ENCODE assay signal across 19 mouse cellular contexts in genomic region chr3:131322081-131322815, GRCm38 (mm10).
"Had no signal": no experiment of that assay in that cellular context is flagged by ENCODE, and none has a peak within 500 bp of the region (broad histone marks: within the 10 kb centered on the region; RNA-seq: fewer than 3 reads in every experiment).

No protein-coding gene starts in this region.

- H3K27ac ChIP-seq: kidney, postnatal 0 days; layer of hippocampus, adult 2 months; limb, embryonic 15.5 days; liver, embryonic 12.5 days; midbrain, embryonic 10.5 days; neural tube, embryonic 12.5 days; stomach, postnatal 0 days had no signal

- H3K4me1 ChIP-seq: liver, embryonic 12.5 days; midbrain, embryonic 10.5 days; neural tube, embryonic 12.5 days had no signal

- ATAC-seq: intestine, postnatal 0 days; liver, embryonic 12.5 days had no signal

- H3K4me2 ChIP-seq: limb, embryonic 15.5 days; liver, embryonic 12.5 days; lung, embryonic 14.5 days; neural tube, embryonic 12.5 days had no signal

- H3K4me3 ChIP-seq: layer of hippocampus, adult 2 months; limb, embryonic 15.5 days; liver, embryonic 12.5 days; midbrain, embryonic 10.5 days; myocyte; neural tube, embryonic 12.5 days had no signal

- H3K27me3 ChIP-seq: limb, embryonic 15.5 days; liver, embryonic 12.5 days; neural tube, embryonic 12.5 days had no signal

- H3K9me3 ChIP-seq: limb, embryonic 15.5 days; liver, embryonic 12.5 days; midbrain, embryonic 10.5 days; neural tube, embryonic 12.5 days had no signal

- H3K9ac ChIP-seq: limb, embryonic 15.5 days; liver, embryonic 12.5 days; lung, embryonic 14.5 days; neural tube, embryonic 12.5 days had no signal

- H3K36me3 ChIP-seq: limb, embryonic 15.5 days; liver, embryonic 12.5 days; midbrain, embryonic 10.5 days; neural tube, embryonic 12.5 days had no signal

- DNase-seq: kidney, adult 9 months; kidney, postnatal 4 days; left cerebral cortex, postnatal 4 days; lung, embryonic 14.5 days; lung, postnatal 10 days; lung, postnatal 4 days; right cerebral cortex, adult 18-20 months; right cerebral cortex, postnatal 25 days; thymus, adult 2 months; thymus, postnatal 25 days had no signal
